Mouse (Mus musculus) liver, postnatal 0 days (tissue): Measurements from ENCODE around the gene Wdr19. TPM values are rescaled to one million over a fixed set of nuclear protein-coding genes. Genes with fewer than 3 reads are reported as not detected.

Experiments used
- ATAC-seq: fragments of 200-750 bp; cut with Nextera tagmentation; 2 replicates; pipeline ENCODE4 v1.8.0; 2017; ENCODE audit warnings: mild to moderate bottlenecking, moderate library complexity
- DNase-seq: peaks from one replicate; pipeline ENCODE4 v3.0.0-alpha.2; 2016
- H3K27ac ChIP-seq: fragments of 300-500 bp; sonication (generic); 2 replicates; pipeline ENCODE4 v1.5.1; 2014; ENCODE audit warnings: antibody characterized with exemption, moderate library complexity, mild to moderate bottlenecking, low read depth
- H3K27me3 ChIP-seq: fragments of 300-500 bp; sonication (generic); 2 replicates; pipeline ENCODE4 v1.6.1; 2014; ENCODE audit warnings: low read length, control low read depth, mixed read lengths; ENCODE audit not compliant: insufficient read depth
- H3K36me3 ChIP-seq: fragments of 300-500 bp; sonication (generic); replicated peaks from 2 replicates; pipeline ENCODE4 v1.6.1; 2014; ENCODE audit warnings: mild to moderate bottlenecking, control low read depth, low read length, moderate library complexity, mixed read lengths; ENCODE audit not compliant: insufficient read depth
- H3K4me1 ChIP-seq: fragments of 300-500 bp; sonication (generic); 2 replicates; pipeline ENCODE4 v1.6.1; 2014; ENCODE audit warnings: antibody characterized with exemption, mild to moderate bottlenecking, control low read depth; ENCODE audit not compliant: insufficient read depth
- H3K4me2 ChIP-seq: fragments of 300-500 bp; sonication (generic); 2 replicates; pipeline ENCODE4 v1.6.1; 2014; ENCODE audit warnings: low read depth, mild to moderate bottlenecking, low read length, moderate library complexity, mixed read lengths
- H3K4me3 ChIP-seq: fragments of 300-500 bp; sonication (generic); 2 replicates; pipeline ENCODE4 v1.5.1; 2014; ENCODE audit warnings: low read depth, low read length
- H3K9ac ChIP-seq: fragments of 300-500 bp; sonication (generic); replicated peaks from 2 replicates; pipeline ENCODE4 v1.6.1; 2014; ENCODE audit warnings: mild to moderate bottlenecking, moderate library complexity
- H3K9me3 ChIP-seq: fragments of 300-500 bp; sonication (generic); 2 replicates; pipeline ENCODE4 v1.6.1; 2016; ENCODE audit warnings: mild to moderate bottlenecking, control low read depth, low read length, mixed read lengths
- CTCF ChIP-seq: sonication (generic); IDR thresholded peaks from 2 replicates; pipeline ENCODE4 v1.5.1; 2016; ENCODE audit warnings: antibody characterized with exemption, low read depth
- EP300 ChIP-seq: IDR thresholded peaks from 2 replicates; pipeline ENCODE4 v1.6.1; 2016; ENCODE audit warnings: antibody characterized with exemption, low read depth, mild to moderate bottlenecking
- WGBS: fragments of 180-500 bp; shearing (Covaris S2); extraction: QIAGEN DNeasy Blood & Tissue Kit; methylation state at CpG from one replicate; pipeline ENCODE4 v1.1.7; 2014; ENCODE audit not compliant: insufficient replicate concordance; 5-methylcytosine and 5-hydroxymethylcytosine counted together
- polyA plus RNA-seq: library from polyadenylated mRNA; unstranded; fragments of >200 nt; fragmentation: Nextera tagmentation; extraction: Ambion mirVana; gene quantifications from 2 replicates; pipeline ENCODE4 v1.2.1, GENCODE M21; 2015

The Wdr19 gene
- polyA plus RNA-seq, 1 experiment from 2014 or later = 1.1 TPM

DNA sequence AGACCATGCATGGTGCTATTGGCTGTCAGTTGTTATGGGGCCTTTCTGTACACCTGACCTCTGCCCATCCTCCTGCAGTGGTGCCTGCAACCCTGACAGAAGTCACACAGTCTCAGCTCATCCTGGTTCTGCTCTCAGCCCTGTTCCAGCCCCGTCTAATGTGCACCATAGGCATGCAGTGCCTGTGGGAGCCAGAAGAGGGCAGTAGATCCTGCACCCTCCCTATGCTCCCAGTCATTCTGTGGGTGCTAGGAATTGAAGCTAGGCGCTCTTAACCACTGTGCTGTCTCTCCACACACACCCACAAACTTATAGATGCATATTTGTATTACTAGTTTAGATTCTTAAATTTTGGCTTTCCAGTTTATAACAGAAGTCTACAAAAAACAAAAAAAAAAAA is 42.6 kb upstream of the Wdr19 start:
- no peaks in the 10 kb centered on the region for H3K4me1 ChIP-seq
- no peak overlapping the region for H3K4me3 ChIP-seq
- DNase-seq (peak; percentile 61), ATAC-seq (no peak)
- H3K4me2 ChIP-seq = no peak overlapping the region
- TF ChIP-seq EP300 (no peak), CTCF (peak; percentile 84)
- 67% methylated on average over 2 of the region's 2 CpGs for WGBS
- peaks cover 16% of the 10 kb centered on the region for H3K36me3 ChIP-seq
- H3K27me3 ChIP-seq = no peaks in the 10 kb centered on the region
- H3K27ac ChIP-seq = no peak overlapping the region
- no peak overlapping the region for H3K9ac ChIP-seq
- no peaks in the 10 kb centered on the region for H3K9me3 ChIP-seq

DNA sequence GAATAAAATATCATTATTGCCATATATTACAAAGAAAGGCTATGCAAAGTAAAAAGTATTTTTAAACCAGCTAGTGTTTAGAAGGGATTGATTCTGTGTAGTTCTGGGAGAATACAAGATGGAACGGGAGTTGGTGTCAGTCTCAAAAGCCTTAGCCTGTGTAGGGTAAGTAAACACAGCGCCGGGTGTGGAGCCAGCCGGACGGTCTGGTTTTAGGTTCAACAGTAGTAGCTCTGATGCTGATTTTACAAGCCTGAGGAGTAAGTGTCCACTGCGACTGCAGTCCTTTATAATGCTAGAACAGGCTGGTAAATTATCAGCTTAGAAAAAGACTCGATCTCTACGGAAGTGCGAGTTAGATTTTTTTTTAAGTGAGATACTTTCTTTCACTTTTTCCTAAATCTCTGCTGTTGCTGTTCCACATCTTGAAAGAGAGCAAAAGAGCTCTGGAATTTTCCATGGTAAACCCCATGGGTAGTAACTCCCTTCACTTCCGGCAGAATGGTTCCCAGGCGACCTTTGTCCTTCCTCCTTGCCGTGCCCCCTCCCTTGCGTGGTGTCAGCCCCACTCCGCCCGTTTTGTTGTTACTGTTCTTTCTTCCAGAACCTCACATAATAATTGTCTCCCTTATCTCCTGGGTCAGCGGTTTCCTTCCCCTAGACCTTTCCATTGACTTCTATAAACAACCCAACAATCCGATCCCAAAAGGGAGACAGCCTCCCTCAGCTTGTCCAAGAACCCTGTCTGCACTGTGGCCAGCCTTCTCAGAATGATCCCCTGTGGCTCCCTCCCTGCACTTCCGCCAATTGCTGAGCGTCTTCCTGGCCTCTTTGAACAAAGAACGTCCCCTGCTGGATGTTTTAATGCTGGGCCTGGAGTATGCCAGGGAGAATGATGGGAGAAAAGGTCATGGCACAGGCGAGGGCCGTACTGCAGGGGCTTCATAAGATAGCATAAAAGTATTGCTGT is 41.8 kb upstream of the Wdr19 start:
- Histone ChIP-seq H3K27me3 (no peaks in the 10 kb centered on the region), H3K9me3 (no peaks in the 10 kb centered on the region), H3K27ac (peak overlapping the region; percentile 34; the same call in 1 of the 2 replicates), H3K9ac (no peak overlapping the region), H3K4me1 (no peaks in the 10 kb centered on the region), H3K36me3 (peaks cover 13% of the 10 kb centered on the region), H3K4me2 (no peak overlapping the region), H3K4me3 (no peak overlapping the region)
- peak; percentile 53 for TF ChIP-seq EP300
- TF ChIP-seq CTCF = peak; percentile 55
- peak; percentile 72 for ATAC-seq
- peak; percentile 34 for DNase-seq
- WGBS = 61% methylated on average over 22 of the region's 22 CpGs

DNA sequence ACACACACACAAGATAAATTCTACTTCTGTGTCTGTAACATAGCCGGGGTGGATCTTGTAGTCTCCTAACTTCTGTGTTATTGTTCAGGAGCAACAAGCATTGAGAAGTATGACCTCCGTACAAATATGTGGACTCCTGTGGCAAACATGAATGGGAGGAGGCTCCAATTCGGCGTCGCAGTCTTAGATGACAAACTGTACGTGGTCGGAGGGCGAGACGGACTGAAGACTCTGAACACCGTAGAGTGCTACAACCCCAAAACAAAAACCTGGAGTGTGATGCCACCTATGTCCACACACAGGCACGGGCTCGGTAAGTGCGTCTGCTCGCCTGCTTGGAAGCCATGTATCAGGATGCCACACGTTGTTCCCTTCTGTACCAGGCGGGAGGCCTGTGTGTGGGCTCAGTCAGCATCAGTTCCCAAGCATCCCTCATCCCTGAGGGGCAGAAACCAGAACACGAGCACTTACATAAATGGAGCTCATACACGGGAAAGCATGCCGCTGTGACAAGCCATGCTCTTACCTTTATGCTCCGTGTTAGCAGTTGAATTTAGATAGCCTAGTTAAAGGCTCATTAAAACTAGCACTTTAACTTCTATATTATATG is 40.7 kb upstream of the Wdr19 start:
- no peak overlapping the region for H3K4me2 ChIP-seq
- peaks cover 8% of the 10 kb centered on the region for H3K36me3 ChIP-seq
- no peaks in the 10 kb centered on the region for H3K9me3 ChIP-seq
- H3K4me1 ChIP-seq = no peaks in the 10 kb centered on the region
- DNase-seq (no peak), ATAC-seq (no peak)
- TF ChIP-seq CTCF = no peak
- TF ChIP-seq EP300 = no peak
- no peak overlapping the region for H3K27ac ChIP-seq
- no peaks in the 10 kb centered on the region for H3K27me3 ChIP-seq
- H3K4me3 ChIP-seq = no peak overlapping the region
- whole genome bisulfite sequencing = 84% methylated on average over 20 of the region's 20 CpGs
- no peak overlapping the region for H3K9ac ChIP-seq

DNA sequence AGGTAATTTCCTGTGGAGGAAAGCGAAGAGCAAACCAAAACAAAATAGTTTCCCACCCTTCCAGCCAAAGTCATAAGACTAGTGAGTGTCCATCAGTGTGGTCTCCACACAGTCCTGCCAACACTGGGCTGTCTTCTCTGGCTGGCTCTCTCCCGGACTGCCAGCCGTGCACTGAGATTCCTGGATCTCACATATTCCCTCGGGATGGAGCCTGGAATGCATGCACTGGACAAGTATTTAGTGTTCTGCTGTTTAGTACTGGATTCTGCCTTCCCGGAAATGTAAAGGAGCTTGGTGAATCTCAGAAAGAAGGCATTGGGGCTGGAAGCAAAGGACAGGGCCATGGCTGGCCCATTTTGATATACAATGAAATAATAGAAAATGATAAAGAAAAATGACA is 36.5 kb upstream of the Wdr19 start:
- H3K4me2 ChIP-seq = no peak overlapping the region
- DNase-seq = no peak
- H3K4me1 ChIP-seq = no peaks in the 10 kb centered on the region
- H3K27ac ChIP-seq = no peak overlapping the region
- TF ChIP-seq CTCF = no peak
- no peak for TF ChIP-seq EP300
- WGBS = 81% methylated on average over 5 of the region's 5 CpGs
- ATAC-seq = no peak
- no peaks in the 10 kb centered on the region for H3K27me3 ChIP-seq
- H3K9me3 ChIP-seq = no peaks in the 10 kb centered on the region
- H3K9ac ChIP-seq = no peak overlapping the region
- no peak overlapping the region for H3K4me3 ChIP-seq
- peaks cover 19% of the 10 kb centered on the region; the same call in 1 of the 2 replicates for H3K36me3 ChIP-seq

DNA sequence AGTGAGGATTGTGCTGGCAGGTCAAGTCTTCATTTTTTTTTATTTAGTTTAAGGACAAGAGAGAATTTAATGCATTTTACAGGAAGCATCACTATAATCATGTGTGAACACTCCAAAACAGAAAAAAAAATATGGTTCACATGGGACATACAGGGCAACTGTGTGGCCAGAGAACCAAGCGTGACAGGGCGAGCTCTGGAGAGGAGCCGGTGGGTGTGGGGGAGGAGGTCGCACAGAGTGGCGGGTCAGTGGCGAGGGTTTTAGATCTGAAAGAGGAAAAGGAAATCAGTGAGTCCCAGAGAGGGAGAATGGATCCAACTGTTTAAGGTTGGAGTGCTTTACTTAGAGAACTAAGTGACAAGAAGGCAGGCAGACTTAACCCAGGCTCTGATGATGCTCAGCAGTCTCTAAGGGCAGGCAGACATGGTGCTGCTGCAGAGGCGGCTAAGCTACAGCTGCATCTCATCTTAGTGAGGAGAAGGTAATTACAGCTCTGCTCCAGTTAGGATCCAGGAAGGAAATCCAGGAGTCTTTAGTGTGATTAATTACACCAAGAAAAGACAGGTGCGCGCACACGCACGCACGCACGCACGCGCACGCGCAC is 35.9 kb upstream of the Wdr19 start:
- no peak for TF ChIP-seq EP300
- no peak for TF ChIP-seq CTCF
- no peak overlapping the region for H3K27ac ChIP-seq
- H3K4me3 ChIP-seq = no peak overlapping the region
- no peak overlapping the region for H3K4me2 ChIP-seq
- no peaks in the 10 kb centered on the region for H3K4me1 ChIP-seq
- no peaks in the 10 kb centered on the region for H3K9me3 ChIP-seq
- 92% methylated on average over 17 of the region's 17 CpGs for WGBS
- H3K9ac ChIP-seq = no peak overlapping the region
- ATAC-seq (no peak), DNase-seq (no peak)
- peaks cover 19% of the 10 kb centered on the region; the same call in 1 of the 2 replicates for H3K36me3 ChIP-seq
- H3K27me3 ChIP-seq = no peaks in the 10 kb centered on the region

DNA sequence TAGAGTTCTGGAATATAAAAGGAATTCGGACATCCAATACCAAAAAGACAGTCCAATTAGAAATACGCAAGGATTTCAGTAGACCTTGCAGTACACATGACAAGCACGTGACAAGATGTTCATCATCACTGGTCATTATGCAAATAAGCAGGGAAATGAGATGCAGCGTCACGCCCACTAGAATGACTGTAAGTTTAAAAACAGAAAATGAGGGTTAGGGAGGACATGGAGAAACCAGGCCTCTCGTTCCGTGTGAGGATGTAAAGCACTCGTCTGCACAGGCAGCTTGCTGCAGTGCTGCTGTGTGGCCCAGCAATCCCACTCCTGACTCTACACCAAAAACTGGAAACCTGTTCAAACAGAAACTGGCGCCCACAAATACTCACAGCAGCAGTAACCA is 29.3 kb upstream of the Wdr19 start:
- no peak overlapping the region for H3K27ac ChIP-seq
- 76% methylated on average over 9 of the region's 9 CpGs for WGBS
- no peaks in the 10 kb centered on the region for H3K4me1 ChIP-seq
- H3K9me3 ChIP-seq = no peaks in the 10 kb centered on the region
- H3K4me3 ChIP-seq = no peak overlapping the region
- DNase-seq = no peak
- H3K9ac ChIP-seq = no peak overlapping the region
- no peak overlapping the region for H3K4me2 ChIP-seq
- ATAC-seq = no peak
- no peaks in the 10 kb centered on the region for H3K27me3 ChIP-seq
- H3K36me3 ChIP-seq = peaks cover 6% of the 10 kb centered on the region; the same call in 1 of the 2 replicates
- TF ChIP-seq EP300 (no peak), CTCF (no peak)
